Mouse (Mus musculus) inflammation-experienced regulatory T-cells, adult 6 months (primary cell): ENCODE measurements around the gene Steap1. TPM values are rescaled to one million over a fixed set of nuclear protein-coding genes. Genes with fewer than 3 reads are reported as not detected.

Experiments
- ATAC-seq: one replicate; pipeline ENCODE4 v1.8.0; 2017
- polyA plus RNA-seq, 3 experiments: library from polyadenylated mRNA; unstranded; fragments of 100-300 nt; shearing (Covaris generic); gene quantifications; one replicate each; pipeline ENCODE4 v1.2.1; 2017

The Steap1 gene
- polyA plus RNA-seq, 3 experiments from 2014 or later: not detected

GRCm38 (mm10) chr5:5686973-5687372, 62.2 kb downstream of the Steap1 start:
- no peak for ATAC-seq

Other genes starting within 250 kb of the Steap1 start
- 1 to 10 TPM; 2.3 to 2.8 (median 2.3) TPM for gene Cldn12, start 234.4 kb downstream of the Steap1 start, polyA plus RNA-seq
- gene Gtpbp10, start 189.8 kb downstream of the Steap1 start, polyA plus RNA-seq: 10 to 100 TPM; 12.9 to 17.7 (median 15.5) TPM
- gene Gm8773, start 175.5 kb downstream of the Steap1 start, polyA plus RNA-seq: under 1 TPM in 1 of 3 experiments, not detected in 2; 0.38 TPM
- gene Cfap69, start 85.1 kb downstream of the Steap1 start, polyA plus RNA-seq: not detected
- under 1 TPM in 2 of 3 experiments, not detected in 1; 0.04 to 0.12 TPM for gene Steap2, start 54.7 kb downstream of the Steap1 start, polyA plus RNA-seq